Mouse (Mus musculus): Measurements from ENCODE around the gene Klhl4. TPM values are rescaled to one million over a fixed set of nuclear protein-coding genes. Genes with fewer than 3 reads are reported as not detected.

Gene Klhl4
- 28.0 and 31.5 TPM in 2 replicates for polyA plus RNA-seq (2015; fragmentation: Nextera tagmentation; extraction: Ambion mirVana)

GRCm38 (mm10) chrX:114473782-114474731 lies at the start of gene Klhl4:
Gene Klhl4, plus strand, starts transcription at chrX:114474333.
- H3K9ac ChIP-seq (ENCODE audit: low read length) = 0 out of 2 replicates have a peak within 1 kb of the TSS, but pooled peaks have one; percentile 29
- H3K4me3 ChIP-seq (ENCODE audit: low read length) = peak within 1 kb of the TSS; percentile 48
- ATAC-seq (replicated peaks; ENCODE audit: extremely low read depth, insufficient read depth, low FRiP score) = peak; percentile 94
- peak within 1 kb of the TSS; percentile 66 for H3K27ac ChIP-seq (ENCODE audit: low read length)
- no peaks in the 10 kb centered on the region for H3K36me3 ChIP-seq (ENCODE audit: control insufficient read depth, insufficient read depth)
- peak within 1 kb of the TSS; percentile 57 for H3K4me2 ChIP-seq (ENCODE audit: low read depth, low read length)
- no peaks in the 10 kb centered on the region for H3K4me1 ChIP-seq (ENCODE audit: control insufficient read depth, insufficient read depth, low read length)
- WGBS = 22% methylated on average over 14 of the region's 14 CpGs
- H3K27me3 ChIP-seq (ENCODE audit: control insufficient read depth, insufficient read depth, low read length) = no peaks in the 10 kb centered on the region
- H3K9me3 ChIP-seq (replicated peaks; ENCODE audit: control insufficient read depth, low read length) = no peaks in the 10 kb centered on the region

- Histone ChIP-seq H3K4me3 (ENCODE audit: low read length) (no peak overlapping the region), H3K9ac (ENCODE audit: low read length) (no peak overlapping the region), H3K4me1 (ENCODE audit: control insufficient read depth, insufficient read depth, low read length) (no peaks in the 10 kb centered on the region), H3K27ac (ENCODE audit: low read length) (no peak overlapping the region), H3K27me3 (ENCODE audit: control insufficient read depth, insufficient read depth, low read length) (no peaks in the 10 kb centered on the region), H3K4me2 (ENCODE audit: low read depth, low read length) (no peak overlapping the region), H3K9me3 (replicated peaks; ENCODE audit: control insufficient read depth, low read length) (no peaks in the 10 kb centered on the region), H3K36me3 (ENCODE audit: control insufficient read depth, insufficient read depth) (no peaks in the 10 kb centered on the region)
- no peak for ATAC-seq (replicated peaks; ENCODE audit: extremely low read depth, insufficient read depth, low FRiP score)
Observed at GRCm38 (mm10) chrX:114484153-114484552, 10.0 kb downstream of the Klhl4 start.

GRCm38 (mm10) chrX:114486691-114487090 lies 12.6 kb downstream of the Klhl4 start:
- no peak overlapping the region for H3K9ac ChIP-seq (ENCODE audit: low read length)
- H3K27me3 ChIP-seq (ENCODE audit: control insufficient read depth, insufficient read depth, low read length) = no peaks in the 10 kb centered on the region
- ATAC-seq (replicated peaks; ENCODE audit: extremely low read depth, insufficient read depth, low FRiP score) = no peak
- no peak overlapping the region for H3K4me3 ChIP-seq (ENCODE audit: low read length)
- no peak overlapping the region for H3K4me2 ChIP-seq (ENCODE audit: low read depth, low read length)
- H3K4me1 ChIP-seq (ENCODE audit: control insufficient read depth, insufficient read depth, low read length) = no peaks in the 10 kb centered on the region
- H3K36me3 ChIP-seq (ENCODE audit: control insufficient read depth, insufficient read depth) = no peaks in the 10 kb centered on the region
- H3K9me3 ChIP-seq (replicated peaks; ENCODE audit: control insufficient read depth, low read length) = no peaks in the 10 kb centered on the region
- H3K27ac ChIP-seq (ENCODE audit: low read length) = no peak overlapping the region

- Histone ChIP-seq H3K9me3 (replicated peaks; ENCODE audit: control insufficient read depth, low read length) (no peaks in the 10 kb centered on the region), H3K27ac (ENCODE audit: low read length) (no peak overlapping the region), H3K4me1 (ENCODE audit: control insufficient read depth, insufficient read depth, low read length) (no peaks in the 10 kb centered on the region), H3K36me3 (ENCODE audit: control insufficient read depth, insufficient read depth) (no peaks in the 10 kb centered on the region), H3K4me2 (ENCODE audit: low read depth, low read length) (no peak overlapping the region), H3K9ac (ENCODE audit: low read length) (no peak overlapping the region), H3K27me3 (ENCODE audit: control insufficient read depth, insufficient read depth, low read length) (no peaks in the 10 kb centered on the region), H3K4me3 (ENCODE audit: low read length) (no peak overlapping the region)
- no peak for ATAC-seq (replicated peaks; ENCODE audit: extremely low read depth, insufficient read depth, low FRiP score)
- WGBS = 31% methylated on average over 3 of the region's 3 CpGs
Observed at GRCm38 (mm10) chrX:114558141-114558540, 84.0 kb downstream of the Klhl4 start.

- ATAC-seq (replicated peaks; ENCODE audit: extremely low read depth, insufficient read depth, low FRiP score) = no peak
- no peaks in the 10 kb centered on the region for H3K9me3 ChIP-seq (replicated peaks; ENCODE audit: control insufficient read depth, low read length)
- 40% methylated on average over 1 of the region's 1 CpGs for WGBS
- H3K9ac ChIP-seq (ENCODE audit: low read length) = no peak overlapping the region
- H3K4me3 ChIP-seq (ENCODE audit: low read length) = no peak overlapping the region
- no peak overlapping the region for H3K4me2 ChIP-seq (ENCODE audit: low read depth, low read length)
- H3K4me1 ChIP-seq (ENCODE audit: control insufficient read depth, insufficient read depth, low read length) = no peaks in the 10 kb centered on the region
- no peaks in the 10 kb centered on the region for H3K36me3 ChIP-seq (ENCODE audit: control insufficient read depth, insufficient read depth)
- H3K27ac ChIP-seq (ENCODE audit: low read length) = no peak overlapping the region
- H3K27me3 ChIP-seq (ENCODE audit: control insufficient read depth, insufficient read depth, low read length) = no peaks in the 10 kb centered on the region
Observed at GRCm38 (mm10) chrX:114582311-114582710, 108.2 kb downstream of the Klhl4 start.
